Mouse (Mus musculus) cortical plate, adult 2 months (tissue): ENCODE data around the gene Sv2b.

Experiments used
- CTCF ChIP-seq: fragments of 200-500 bp; IDR thresholded peaks from 2 replicates; pipeline ENCODE4 v1.5.1; 2011; ENCODE audit warnings: mild to moderate bottlenecking, control low read depth, low read length; ENCODE audit not compliant: insufficient read depth; ENCODE audit errors: extremely low read depth
- POLR2A ChIP-seq: fragments of 200-500 bp; IDR thresholded peaks from 2 replicates; pipeline ENCODE4 v1.6.1; 2011; ENCODE audit warnings: mild to moderate bottlenecking, low read length, control low read depth; ENCODE audit not compliant: insufficient read depth; ENCODE audit errors: extremely low read depth

- TF ChIP-seq CTCF (no peak), POLR2A (no peak)
Measured at GRCm38 (mm10) chr7:75220786-75221185, 88.3 kb downstream of the Sv2b start.
